8 mouse cellular contexts compared by ENCODE assay signal in genomic region chr7:30457629-30458330, GRCm38 (mm10). TPM values are rescaled to one million over a fixed set of nuclear protein-coding genes. Genes with fewer than 3 reads are reported as not detected.
DNase-seq lines count a peak whose midpoint lies in the region; ATAC-seq lines count a peak whose summit lies in the region.

TSS of gene Kirrel2 (minus strand) at chr7:30457690.
TSS of gene Nphs1 (plus strand) at chr7:30458315.

- no peak within 1 kb of the TSS for H3K27ac ChIP-seq in limb, embryonic 13.5 days

- peak within 1 kb of the TSS; percentile 20 for H3K4me3 ChIP-seq in limb, embryonic 13.5 days

- H3K27me3 ChIP-seq in limb, embryonic 13.5 days = peaks cover 100% of the 10 kb centered on the region

- no peaks in the 10 kb centered on the region for H3K36me3 ChIP-seq in limb, embryonic 13.5 days

- ATAC-seq in limb, embryonic 13.5 days (ENCODE audit: low FRiP score, low read depth) = peak; percentile 48
- no peak for ATAC-seq in megakaryocyte-erythroid progenitor cell, adult 5-6 weeks (replicated peaks; ENCODE audit: low FRiP score, low TSS enrichment, poor library complexity, severe bottlenecking)

- peaks cover 21% of the 10 kb centered on the region for H3K4me1 ChIP-seq in limb, embryonic 13.5 days

- 3% methylated on average over 16 of the region's 16 CpGs for WGBS in limb, embryonic 13.5 days

- peak within 1 kb of the TSS; percentile 45 for H3K4me2 ChIP-seq in limb, embryonic 13.5 days (replicated peaks)

- 0 out of 2 replicates have a peak within 1 kb of the TSS, but pooled peaks have one; percentile 5 for H3K9ac ChIP-seq in limb, embryonic 13.5 days

- DNase-seq in heart, adult 11 months = peak; percentile 82
- DNase-seq in heart, adult 9 months (ENCODE audit: low spot score in 2 of 2) = no peak
- DNase-seq in brain, adult 2 months (ENCODE audit: low read depth, low spot score) = peak; percentile 73
- DNase-seq in heart, postnatal 4 days = peak; percentile 19
- DNase-seq in right cerebral cortex, postnatal 4 days = peak; percentile 53
- DNase-seq in lung, postnatal 25 days (ENCODE audit: low spot score) = no peak

- no peaks in the 10 kb centered on the region for H3K9me3 ChIP-seq in limb, embryonic 13.5 days

RNA-seq across cellular contexts. Expression of gene Kirrel2, which starts in this region (rescaled TPM):
- under 1 TPM in 1 of 2 experiments, not detected in 1; 0.34 TPM for total RNA-seq in heart, postnatal 4 days (2021)
- 0.20 and 0.23 TPM in 2 replicates for polyA plus RNA-seq in limb, embryonic 13.5 days (2015; fragmentation: Nextera tagmentation; extraction: Ambion mirVana)
- not detected in 2 replicates for total RNA-seq in megakaryocyte-erythroid progenitor cell, adult 5-6 weeks (2014; fragmentation: Nextera tagmentation)
- total RNA-seq in megakaryocyte-erythroid progenitor cell, adult 5-6 weeks (2017) = not detected in 2 replicates

RNA-seq across cellular contexts. Expression of gene Nphs1, which starts in this region (rescaled TPM):
- not detected for total RNA-seq in heart, postnatal 4 days (2021)
- 0.09 TPM in 2 replicates for polyA plus RNA-seq in limb, embryonic 13.5 days (2015; fragmentation: Nextera tagmentation; extraction: Ambion mirVana)
- 1.7 TPM in 1 of 2 replicates, not detected in the other for total RNA-seq in megakaryocyte-erythroid progenitor cell, adult 5-6 weeks (2014; fragmentation: Nextera tagmentation)
- 1.9 TPM in 1 of 2 replicates, not detected in the other for total RNA-seq in megakaryocyte-erythroid progenitor cell, adult 5-6 weeks (2017)

Comparison
In these comparisons a context has a peak if more than half of its experiments do, and no peak if none do; other contexts are left out.
1. DNase-seq: peak in heart, adult 11 months (single experiment), brain, adult 2 months (single experiment) and right cerebral cortex, postnatal 4 days (single experiment); none in heart, adult 9 months (0 of 2) and lung, postnatal 25 days (single experiment).
2. Peak in DNase-seq in heart, postnatal 4 days; RNA of the genes that start here not detected or under 1 TPM.
3. Peak in ATAC-seq, H3K4me3 ChIP-seq, H3K9ac ChIP-seq and H3K4me2 ChIP-seq in limb, embryonic 13.5 days; RNA of the genes that start here not detected or under 1 TPM.